Mouse (Mus musculus): Measurements from ENCODE around the gene Jhy.

Jhy gene

DNA sequence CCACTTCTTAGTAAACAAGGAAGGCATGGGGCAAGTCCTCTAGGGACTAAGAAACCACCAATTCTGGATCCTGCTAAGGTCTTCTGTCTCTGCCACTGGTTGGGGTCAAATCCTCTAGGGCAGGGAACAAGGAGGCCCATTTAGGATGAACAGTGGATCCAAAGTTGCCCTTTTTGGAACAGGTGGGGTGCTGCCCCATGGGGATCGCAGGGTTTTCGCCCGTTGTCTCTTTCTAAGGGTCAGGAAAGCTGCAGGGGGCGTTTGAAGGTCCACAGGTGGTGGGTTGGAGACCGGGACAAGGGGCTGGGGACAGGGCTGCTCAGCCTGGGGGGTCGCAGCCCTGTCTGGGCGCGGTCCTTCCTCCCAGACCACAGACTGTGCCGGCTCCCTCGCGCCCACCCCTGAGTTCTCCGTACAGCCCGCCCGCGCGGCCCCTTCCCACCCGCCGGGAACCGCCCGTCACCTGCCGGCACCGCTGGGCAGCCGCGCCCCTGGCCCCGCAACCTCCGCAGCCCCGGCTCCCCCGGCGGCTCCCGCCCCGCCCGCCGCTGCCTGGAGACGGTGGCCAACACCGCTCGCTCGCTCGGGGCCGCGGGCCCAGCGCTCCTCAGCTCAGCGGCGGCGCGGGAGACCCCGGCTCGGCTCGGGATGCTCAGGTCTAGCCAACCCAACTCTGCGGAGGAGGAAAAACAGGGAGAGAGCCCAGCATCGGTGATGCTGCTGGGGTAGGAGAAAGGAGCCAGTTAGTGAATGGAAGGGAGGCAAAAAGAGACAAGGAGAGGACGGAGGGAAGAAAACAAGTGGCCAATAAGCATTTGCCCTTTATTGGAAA lies at the start of gene Jhy:
Gene Jhy (minus strand): TSS at position 533 of the 832 bp plus-strand sequence.
- no peak for DNase-seq (ENCODE audit: low spot score)

DNA sequence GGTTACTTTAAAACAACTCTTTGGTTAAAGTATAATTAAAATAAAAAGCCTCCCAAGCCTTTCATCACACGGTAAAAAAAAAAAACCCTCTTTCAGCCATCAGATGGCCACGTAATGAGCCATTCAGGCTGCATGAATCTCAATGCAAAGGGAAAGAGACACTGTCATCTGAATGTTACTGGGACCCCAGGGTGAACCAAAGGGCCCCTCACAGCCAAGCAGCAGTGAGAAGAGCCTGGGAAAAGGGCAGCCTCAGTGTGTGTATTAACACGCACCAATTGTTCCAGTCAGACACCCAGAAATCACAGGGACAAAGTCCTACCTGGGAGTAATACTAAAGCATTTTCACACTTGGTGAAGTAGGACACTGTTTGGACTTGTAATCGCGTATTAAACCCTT lies 48.5 kb upstream of the Jhy start:
- DNase-seq (ENCODE audit: low spot score) = no peak

DNA sequence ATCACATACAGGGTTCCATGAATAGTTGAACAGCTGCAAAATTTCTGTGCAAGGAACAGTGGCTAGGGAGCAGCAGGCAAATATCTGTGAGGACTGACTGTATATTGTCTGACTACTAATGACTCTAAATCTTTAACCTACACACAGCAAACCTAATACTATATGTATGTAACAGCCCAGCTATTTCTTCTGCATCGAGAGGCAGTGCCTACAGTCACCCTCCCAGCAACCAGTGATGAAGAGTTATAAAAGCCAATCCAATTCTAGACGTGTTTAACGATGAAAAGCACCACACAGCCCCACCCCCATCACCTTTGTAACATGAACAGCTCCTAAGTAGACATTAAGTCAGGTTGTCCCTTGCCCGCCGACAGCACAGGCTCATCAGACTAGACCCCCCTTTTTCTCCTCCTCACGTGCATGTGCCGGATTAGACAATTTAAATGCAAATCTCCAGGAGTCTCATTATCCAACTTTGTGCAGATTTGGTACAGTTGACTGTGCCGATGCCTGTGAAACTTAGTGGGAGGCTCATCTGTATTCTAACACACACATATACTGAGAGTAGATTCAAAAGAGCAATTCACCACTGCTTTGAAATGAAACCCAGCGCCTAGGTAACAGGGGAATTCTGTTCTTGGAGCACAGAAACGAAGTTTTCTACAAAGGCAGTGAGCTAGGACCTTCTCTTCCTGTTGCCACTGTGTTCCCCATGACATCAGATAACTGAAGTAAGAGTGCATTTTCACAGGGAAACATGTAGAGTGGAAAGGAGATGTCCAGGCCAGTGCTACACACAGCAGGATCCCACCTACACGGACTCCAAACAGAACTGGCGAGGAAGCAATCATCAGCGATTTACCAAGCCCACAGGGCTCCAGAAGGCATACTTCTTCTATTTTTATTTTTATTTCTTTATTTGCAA lies 47.9 kb upstream of the Jhy start:
- DNase-seq (ENCODE audit: low spot score) = no peak

DNA sequence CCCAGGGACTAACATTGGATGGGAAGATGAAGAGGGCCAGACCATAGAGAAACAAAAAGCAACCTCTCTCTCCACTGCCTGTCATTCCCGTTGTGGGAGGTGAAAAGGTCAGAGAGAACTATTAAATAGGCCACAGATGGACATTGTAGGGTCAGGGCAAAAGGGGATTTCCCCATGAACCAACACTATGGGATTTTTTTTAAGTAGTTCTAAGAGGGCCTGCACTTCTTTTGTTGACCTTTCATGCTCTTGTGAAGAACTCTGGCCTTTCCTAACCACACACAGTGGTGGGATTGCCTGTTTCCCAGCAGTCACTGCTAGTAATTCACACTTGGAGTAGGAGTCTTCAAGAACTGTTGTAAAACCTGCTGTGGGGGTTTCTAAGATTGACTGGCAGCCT lies 43.9 kb upstream of the Jhy start:
- no peak for DNase-seq (ENCODE audit: low spot score)

DNA sequence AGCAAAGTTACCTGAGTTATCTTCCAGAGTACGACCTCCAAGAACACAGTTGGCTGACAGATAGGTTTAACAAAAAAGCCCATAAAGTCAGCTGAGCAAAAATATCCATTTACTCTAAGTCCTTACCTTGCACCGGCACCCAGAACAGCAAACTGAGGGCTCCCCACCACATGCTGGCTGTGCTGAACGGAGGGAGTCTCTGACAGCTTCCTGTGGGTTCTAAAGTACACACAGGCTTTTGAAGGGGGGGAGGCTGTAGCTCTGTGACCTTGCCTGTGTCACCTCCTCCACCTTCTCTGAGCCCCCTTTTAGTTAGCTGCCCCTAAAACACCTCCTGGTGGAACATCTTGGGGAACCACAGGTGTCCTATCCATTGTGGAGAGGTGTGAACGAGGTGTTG lies 40.5 kb upstream of the Jhy start, which contains the start of gene Crtam:
Gene Crtam (minus strand): TSS at position 214 of the 400 bp plus-strand sequence.
- no peak for DNase-seq (ENCODE audit: low spot score)

DNA sequence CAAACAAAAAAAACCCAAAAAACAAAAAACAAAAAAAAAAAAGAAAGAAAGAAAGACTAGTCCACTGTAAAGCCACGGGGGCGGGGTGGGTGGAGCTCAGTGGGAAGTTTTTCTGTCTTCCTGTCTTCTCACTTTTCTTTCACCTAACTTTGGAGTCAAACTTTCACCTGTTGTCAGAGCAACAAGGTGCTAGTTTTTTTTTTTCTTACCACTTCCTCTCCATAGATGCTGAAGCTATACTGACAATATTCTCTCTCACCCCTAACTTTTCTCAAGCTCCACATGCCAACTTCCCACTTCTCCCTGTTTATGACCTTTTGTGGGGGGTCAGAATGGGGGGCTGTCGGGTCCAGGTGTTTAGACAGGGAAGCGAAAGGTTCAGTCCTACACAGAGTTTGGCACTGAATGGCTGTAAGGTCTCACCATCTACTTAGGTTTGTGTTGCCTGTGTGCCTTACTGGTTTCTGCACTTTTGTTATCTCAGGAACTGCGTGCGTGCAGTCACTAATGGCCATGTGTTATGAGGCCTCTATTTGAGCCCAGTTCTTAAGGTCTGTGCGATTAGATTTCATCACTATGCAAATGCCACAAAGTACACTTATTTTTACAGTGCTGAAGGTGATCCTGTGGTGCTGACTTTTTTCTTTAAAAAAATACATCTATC lies 33.3 kb upstream of the Jhy start:
- DNase-seq (ENCODE audit: low spot score) = no peak

DNA sequence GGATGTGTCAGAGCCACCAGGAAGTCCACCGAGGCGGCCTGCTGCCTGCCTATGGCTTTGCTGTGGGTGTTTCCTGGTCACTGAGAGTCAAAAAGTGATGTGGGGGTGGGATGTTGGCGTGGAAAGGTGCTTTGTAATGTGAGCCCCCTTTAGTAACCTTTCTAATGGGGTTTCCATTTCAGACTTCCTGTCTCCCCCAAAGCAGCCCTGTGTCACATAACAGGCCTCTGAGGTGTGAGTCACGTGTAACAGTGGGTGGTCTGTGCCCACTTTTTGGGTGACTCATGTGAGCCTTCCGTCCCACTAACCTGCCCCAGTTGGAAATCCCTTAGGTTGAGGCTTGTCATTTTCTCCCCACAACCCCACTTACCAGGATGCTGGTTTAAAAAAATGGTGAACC lies 30.2 kb upstream of the Jhy start:
- no peak for DNase-seq (ENCODE audit: low spot score)

DNA sequence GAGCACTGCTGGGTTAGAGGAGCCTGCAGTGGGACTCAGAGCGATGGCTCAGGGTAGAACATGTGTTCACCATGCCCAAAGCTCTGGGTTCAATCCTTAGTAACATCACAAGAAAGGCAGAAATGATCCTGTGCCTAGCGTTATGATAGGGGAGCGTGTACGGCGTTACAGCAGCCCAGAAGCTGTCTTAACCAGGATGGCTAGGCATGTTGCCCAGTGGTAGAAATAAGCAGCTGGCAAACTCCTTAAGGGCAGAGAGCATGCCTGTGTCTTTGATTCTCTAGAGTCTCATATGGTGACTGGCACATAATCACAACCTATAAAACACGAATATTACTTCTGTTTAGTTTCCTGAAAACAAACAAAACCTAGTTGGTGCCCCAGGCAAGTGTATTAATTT lies 27.6 kb upstream of the Jhy start:
- DNase-seq (ENCODE audit: low spot score) = no peak

DNA sequence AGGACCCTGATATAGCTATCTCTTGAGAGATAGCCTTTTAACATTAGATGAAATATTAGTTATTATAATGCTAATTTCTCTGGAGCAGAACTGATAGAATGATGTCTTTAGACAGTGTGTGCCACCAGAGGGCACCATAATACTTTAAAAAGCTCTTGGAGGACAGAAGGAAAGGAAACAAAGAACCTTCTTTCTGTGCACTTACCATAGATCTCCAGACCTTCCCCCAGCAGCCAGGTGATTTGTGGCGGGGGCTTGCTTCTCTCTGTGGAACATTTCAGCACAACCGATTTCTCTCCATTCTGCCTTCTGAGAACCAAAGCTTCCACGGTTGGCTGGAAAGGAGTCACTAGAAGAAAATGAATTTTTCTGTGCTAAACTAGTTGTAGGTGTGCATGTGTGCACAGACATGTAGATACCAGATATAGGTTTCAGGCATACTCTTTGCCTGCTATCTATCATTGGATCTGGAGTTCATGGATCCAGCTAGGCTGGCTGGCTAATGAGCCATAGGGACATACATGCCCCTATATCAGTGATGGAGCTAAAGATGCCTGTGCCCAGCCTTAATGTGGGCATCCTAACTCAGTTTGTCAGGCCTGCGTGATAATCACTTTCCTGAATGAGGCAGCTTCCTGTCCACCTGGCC lies 26.1 kb upstream of the Jhy start:
- no peak for DNase-seq (ENCODE audit: low spot score)

DNA sequence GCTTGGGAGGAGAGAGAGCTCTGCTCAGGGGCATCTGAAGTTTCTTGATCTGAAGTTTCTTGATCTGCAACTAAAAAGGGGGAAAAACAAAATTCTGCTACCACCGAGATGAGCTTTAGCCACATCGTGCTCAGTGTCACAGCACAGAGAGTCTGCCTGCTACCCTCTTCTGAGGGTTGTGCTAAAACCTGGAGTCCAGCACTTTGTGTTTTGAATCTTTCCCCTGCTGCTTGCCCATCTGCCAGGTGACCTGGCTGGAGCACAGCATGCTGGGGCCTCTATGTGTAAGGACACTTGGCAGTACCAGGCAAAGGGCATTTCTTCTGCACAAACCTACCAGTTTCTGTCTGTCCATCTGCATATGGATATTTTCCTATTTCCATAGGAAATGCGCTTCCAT lies 20.4 kb upstream of the Jhy start:
- no peak for DNase-seq (ENCODE audit: low spot score)

DNA sequence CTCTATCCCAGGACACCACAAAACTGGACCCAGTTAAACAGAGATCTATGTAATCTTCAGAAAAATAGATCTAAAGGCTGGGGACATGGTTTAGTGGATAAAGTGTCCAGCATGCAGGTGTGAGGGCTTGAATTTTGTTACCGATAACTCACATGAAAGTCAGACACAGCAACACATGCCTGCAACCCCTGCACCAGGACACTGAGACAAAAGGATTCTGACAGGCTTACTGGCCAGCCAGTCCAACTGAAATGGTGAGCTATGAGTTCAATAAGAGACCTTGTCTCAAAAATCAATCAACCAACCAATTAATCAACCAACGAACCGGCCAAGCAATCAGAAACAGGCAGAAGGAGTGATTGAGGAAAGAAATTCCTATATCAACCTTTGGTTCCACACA lies 19.8 kb upstream of the Jhy start:
- no peak for DNase-seq (ENCODE audit: low spot score)

DNA sequence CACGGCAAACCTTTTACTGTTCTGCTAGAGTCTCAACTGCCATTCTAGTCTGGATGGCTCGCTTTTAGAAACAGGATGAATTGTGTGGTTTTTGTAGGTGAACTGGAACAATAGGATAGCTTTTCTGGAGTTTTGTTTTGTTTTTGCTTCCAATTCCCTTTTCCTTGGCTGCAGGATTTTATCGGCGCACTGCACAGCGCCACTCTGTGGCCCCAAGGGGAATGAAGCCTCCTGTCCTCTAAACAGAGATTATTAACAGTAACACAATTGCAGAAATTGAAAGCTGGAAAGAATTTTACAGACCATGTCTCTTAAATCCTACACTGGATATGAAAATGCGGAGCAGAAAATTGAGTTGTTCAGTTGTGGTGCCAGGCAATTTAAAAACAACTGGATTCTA lies 18.6 kb upstream of the Jhy start:
- DNase-seq (ENCODE audit: low spot score) = no peak

DNA sequence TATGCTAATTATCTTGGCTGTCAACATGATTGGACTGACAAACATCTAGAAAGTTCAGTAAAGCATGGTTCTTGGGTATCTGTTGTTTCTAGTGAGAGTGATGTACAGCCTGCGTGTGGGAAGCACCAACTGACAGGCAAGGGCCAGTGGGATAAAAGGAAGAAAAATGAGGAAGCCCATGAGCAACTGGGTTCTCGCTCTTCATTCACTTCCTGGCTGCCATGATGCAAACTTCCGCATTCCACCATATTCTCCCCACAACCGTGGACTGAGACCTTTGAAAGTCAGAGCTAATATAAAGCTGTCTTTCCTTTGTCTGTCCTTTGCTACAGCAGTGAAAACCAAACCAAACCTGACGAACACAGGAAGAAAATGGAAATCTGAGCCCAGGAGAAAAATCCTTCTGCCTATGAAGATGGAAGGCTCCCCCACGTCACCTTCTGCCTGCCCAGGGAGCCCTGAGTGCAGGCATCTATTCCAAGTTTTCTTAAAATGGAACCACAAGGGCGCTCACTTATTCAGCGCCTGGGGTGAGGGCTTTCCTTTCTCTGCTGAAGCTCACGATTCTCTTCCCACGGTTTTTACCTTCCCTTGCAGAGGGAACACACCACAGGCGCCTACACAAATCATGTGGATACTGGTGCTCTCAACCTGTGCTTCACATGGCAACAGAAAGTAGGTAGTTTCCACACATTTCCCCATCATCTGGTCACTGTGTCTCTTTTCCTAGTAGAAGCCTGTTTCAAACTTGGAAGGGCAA lies 10.3 kb upstream of the Jhy start:
- no peak for DNase-seq (ENCODE audit: low spot score)

DNA sequence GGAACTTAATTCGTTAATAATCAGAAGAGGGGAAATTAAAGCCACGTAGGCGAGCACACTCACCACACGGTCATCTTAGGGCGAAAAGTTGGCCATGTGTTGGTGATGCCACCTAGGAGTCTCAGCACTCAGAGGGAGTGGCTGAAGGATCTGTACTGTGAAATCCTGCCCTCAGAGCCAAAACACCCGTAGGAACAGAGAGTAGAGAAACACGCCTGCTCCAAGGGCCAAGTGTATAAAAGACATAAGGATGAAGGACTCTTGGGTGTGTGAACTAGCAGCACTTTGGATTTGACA lies 448 bp upstream of the Jhy start:
- no peak for DNase-seq (ENCODE audit: low spot score)

DNA sequence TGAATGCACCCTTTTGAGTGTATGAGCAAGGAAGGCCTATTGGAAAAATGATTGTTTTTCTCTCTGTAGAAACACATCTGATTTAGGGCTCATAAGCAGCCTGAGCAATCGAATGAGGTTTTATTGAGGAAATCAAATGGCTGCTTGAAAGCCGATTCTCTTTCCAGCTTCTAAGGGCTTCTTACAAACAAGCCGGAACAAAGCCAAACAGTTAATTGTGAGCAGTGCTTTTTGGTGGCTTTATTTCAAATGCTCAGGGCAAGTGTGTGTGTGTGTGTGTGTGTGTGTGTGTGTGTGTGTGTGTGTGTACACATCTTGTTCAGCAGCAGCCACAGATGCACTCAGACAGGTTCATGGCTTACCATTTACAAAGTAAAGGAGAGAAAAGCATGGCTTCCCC lies 2.5 kb downstream of the Jhy start:
- no peak for DNase-seq (ENCODE audit: low spot score)

DNA sequence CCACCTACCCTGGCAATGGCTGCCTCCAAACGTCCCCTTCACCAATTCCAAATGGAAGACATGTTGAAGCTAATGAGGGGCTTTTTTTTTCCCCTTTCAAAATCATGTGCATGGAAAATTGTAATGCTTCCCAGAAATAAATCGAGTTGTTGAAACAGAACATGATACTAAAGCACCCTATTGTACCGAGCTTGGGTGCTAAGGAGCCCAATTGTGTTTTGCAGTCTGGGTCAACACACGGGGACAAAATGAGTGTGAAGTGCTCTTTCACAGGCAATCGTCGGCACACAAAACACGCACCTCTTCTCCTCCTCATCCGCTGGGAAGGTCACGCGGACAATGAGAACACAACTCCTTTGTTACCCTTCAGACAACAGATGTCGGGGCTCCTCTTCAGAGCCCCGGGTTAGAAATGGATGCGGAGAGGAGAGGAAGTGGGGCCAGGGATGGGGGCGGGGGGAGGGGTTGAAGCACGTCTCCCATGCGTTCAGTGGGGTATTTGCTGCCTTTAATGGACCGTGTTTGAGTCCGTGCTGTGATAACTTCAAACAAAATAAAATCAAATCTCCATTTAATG lies 14.8 kb downstream of the Jhy start:
- DNase-seq (ENCODE audit: low spot score) = no peak

DNA sequence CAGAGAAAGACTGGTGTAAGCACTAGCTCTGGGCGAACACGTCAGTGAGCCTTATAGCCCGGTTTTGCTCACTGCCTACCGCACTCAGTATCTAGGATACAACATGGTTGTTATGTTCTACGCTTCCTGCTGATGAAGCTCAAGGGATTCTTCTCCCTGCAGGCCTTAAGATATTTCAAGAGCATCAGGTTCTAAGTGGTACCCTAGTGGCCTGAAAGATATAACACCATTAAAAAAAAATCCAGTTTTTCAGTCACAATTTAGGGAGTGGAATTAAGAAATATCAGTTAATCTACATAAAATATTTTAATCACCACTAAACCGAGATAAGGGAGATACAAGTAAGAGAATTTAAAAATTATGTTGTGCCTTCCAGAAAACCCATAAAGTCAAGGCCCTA lies 15.4 kb downstream of the Jhy start:
- no peak for DNase-seq (ENCODE audit: low spot score)

DNA sequence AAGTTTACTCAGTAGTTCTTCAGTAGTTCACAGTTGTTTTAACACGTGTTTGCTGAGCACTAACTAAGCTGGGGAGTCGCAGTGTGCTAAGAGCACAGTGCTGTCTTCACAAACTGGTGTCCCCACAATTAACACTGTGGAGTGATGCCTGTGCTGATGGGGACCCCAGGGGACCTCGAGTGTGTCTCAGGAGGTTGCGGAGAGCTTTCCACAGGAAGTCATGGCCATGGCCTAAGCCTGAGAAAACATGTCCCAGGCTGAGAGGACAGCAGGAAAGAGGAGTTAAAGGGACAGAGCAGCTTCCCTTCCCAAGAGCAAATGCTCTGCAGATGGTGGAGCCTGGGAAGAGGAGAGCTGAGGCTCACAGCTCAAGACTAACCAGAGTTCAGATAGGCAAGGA lies 16.8 kb downstream of the Jhy start:
- DNase-seq (ENCODE audit: low spot score) = no peak

DNA sequence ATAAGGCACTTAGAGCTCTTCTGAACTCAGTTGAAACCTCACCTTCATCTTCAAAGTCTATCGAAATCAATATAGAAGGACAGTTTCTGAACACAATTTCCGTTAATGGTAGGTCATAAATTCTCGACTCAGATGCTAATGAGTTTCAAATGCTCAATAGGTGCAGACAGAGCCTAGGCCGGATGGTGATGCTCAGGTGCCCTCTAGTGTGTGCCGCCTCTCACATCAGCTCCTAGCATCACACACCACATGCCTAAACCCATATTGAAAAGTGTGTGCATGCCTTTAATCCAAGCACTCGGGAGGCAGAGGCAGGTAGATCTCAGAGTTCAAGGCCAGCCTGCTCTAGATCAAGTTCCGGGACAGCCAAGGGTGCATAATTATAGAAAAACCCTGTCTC lies 26.5 kb downstream of the Jhy start:
- no peak for DNase-seq (ENCODE audit: low spot score)

DNA sequence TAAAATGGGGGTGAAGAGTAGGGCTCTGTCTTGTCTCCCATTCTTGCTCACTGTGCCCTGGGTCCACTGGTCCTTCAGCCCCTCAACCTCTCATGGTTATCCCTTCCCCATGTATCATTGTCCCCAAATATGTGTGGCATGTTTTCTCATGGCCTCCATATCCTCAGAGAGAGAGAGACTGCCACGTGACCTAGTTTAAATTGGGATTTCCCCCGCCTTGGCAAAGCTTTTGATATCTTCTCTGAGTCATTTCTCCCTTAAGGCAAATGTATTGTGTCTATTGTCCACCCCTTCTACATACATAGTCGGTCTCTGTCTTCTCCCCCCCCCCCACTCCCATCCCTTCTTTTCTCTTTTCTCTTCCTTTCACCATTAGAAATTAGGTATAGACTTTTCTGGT lies 30.6 kb downstream of the Jhy start:
- no peak for DNase-seq (ENCODE audit: low spot score)

DNA sequence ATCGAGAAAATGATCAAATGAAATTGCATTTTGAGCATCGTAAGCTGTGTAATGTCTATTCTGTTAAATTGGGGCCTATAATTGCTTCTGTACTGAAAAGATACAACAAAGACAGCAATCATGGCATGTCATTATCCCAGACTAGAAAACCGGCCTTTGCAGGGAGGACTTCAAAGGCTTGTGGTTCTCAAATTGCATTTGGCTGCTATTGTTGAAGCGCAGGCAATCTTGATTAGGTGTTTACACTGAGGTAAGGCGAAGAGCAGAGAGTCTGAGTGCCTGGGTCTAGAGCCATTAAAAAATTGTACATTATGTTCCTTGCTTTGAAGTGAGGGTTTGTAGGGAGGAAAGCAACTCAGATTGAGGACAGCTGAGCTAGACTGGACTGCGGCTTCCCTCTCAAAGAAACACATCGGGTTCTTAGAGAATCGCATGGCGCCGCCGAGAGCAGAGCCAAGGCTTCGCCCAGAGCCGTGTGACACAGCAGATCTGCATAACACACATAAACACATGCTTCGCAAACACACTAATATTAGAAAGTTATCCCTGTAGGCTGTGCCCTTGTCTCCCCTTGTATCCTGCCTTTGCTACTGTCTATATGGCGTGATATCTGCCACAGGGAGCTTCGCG lies 36.5 kb downstream of the Jhy start:
- DNase-seq (ENCODE audit: low spot score) = no peak
